Mouse (Mus musculus): Measurements from ENCODE around the gene Adam33. TPM values are rescaled to one million over a fixed set of nuclear protein-coding genes. Genes with fewer than 3 reads are reported as not detected.

The Adam33 gene
- polyA plus RNA-seq (2012; rRNA removed): 35.6 and 43.1 TPM in 2 replicates

DNA sequence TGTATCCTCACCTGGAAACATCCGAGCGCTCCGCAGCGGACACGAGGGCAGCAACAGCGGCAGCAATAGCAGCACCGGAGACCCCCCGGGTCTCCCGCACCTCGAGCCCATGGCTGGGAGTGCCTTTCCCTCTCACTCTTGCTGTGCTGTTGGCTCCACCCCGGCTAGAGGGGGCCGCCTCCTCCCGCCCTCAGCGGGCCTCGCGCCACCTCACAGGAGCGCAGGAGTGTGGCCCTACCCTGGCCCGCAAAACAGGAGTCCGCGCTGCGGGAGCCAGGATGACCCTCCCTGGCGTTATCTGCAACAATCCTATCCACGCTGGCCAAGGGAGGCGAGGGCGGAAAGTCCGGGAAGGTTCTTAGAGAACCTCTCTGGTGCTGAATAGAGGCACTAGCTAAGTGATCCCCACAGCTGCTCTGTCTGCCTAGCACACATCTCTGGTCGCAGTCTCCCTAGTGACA is at the start of gene Adam33:
Gene Adam33, minus strand, starts transcription at position 411 of the 461 bp plus-strand sequence.

DNA sequence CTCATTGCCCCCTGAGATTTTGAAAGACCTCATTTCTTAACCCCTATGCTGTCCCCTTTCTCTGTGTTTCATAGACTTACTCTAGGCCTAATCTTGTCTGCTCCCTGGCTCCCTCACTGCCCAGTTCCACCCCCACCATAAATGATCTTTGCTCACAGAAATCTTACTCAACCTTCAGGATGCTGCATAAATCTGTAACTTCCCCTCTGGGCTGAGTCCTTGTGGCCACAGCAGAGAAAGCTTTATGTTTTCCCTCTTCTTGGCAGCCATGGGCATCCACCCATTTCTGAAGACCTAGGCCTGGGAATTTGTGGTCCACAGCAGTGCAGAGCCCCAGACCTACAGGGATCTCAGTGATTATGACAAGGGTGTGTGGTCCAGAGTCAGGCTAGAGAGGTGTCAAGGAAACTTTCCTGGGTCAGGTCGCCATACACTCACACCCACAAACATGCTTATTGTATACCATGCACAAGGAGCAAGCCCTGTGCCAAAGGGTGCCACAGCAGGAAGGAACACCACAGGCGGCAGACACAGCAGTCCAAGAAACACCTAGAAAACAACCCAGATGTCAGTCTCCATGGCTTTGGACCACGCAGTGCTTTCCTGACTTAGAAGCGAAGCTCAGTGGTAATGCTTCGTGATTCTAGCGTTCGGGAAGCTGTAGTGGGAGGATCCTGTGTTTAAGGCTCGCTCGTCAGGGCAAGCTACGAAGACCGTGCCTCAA is 23.2 kb upstream of the Adam33 start, which contains the start of gene Siglec1:
Gene Siglec1, minus strand, starts transcription at position 99 of the 724 bp plus-strand sequence.

DNA sequence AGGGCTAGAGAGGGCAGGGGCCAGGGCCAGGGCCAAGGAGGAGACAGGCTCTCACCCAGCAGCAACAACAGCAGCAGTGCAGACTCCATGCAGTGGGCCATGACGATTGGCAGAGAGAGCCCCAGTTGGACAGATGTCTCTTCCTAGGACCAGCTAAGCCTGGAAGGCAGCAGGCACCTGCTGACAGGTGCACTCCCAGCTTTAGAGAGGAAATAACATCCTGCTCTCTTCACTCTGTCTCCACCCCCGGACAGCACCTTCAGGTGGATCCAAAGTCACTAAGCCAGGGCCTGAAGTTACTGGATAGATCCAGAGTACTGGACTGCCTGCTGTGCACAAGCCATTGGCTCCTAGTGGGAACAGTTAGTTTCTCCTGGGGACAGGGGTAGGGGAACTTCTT is 20.6 kb downstream of the Adam33 start, which contains the start of gene Gfra4:
Gene Gfra4, minus strand, starts transcription at position 101 of the 400 bp plus-strand sequence.

Other genes with a start within 250 kb of the Adam33 start
- 11.9 and 12.3 TPM in 2 replicates for gene 4930402H24Rik, start 157.4 kb downstream of the Adam33 start, polyA plus RNA-seq (2012; rRNA removed)
- gene Atrn, start 157.3 kb downstream of the Adam33 start, polyA plus RNA-seq (2012; rRNA removed): 2.2 and 3.9 TPM in 2 replicates
- gene Gfra4, start 20.7 kb downstream of the Adam33 start, polyA plus RNA-seq (2012; rRNA removed): 30.7 and 65.3 TPM in 2 replicates
- 1.8 and 2.0 TPM in 2 replicates for gene Siglec1, start 23.0 kb upstream of the Adam33 start, polyA plus RNA-seq (2012; rRNA removed)
- 4.9 and 6.4 TPM in 2 replicates for gene Hspa12b, start 63.5 kb upstream of the Adam33 start, polyA plus RNA-seq (2012; rRNA removed)
- not detected in 2 replicates for gene Gm11037, start 69.7 kb upstream of the Adam33 start, polyA plus RNA-seq (2012; rRNA removed)
- 37.6 and 53.3 TPM in 2 replicates for gene 1700037H04Rik, start 96.3 kb upstream of the Adam33 start, polyA plus RNA-seq (2012; rRNA removed)
- 66.5 and 82.0 TPM in 2 replicates for gene Cenpb, start 116.3 kb upstream of the Adam33 start, polyA plus RNA-seq (2012; rRNA removed)
- gene Cdc25b, start 123.1 kb upstream of the Adam33 start, polyA plus RNA-seq (2012; rRNA removed): 18.2 and 22.2 TPM in 2 replicates
- 6.9 and 10.8 TPM in 2 replicates for gene Spef1, start 123.5 kb upstream of the Adam33 start, polyA plus RNA-seq (2012; rRNA removed)
- gene Ap5s1, start 143.3 kb upstream of the Adam33 start, polyA plus RNA-seq (2012; rRNA removed): 25.0 and 38.9 TPM in 2 replicates
- gene Mavs, start 170.2 kb upstream of the Adam33 start, polyA plus RNA-seq (2012; rRNA removed): 41.1 and 45.9 TPM in 2 replicates
- 2.9 and 4.1 TPM in 2 replicates for gene Pank2, start 198.7 kb upstream of the Adam33 start, polyA plus RNA-seq (2012; rRNA removed)